Mouse (Mus musculus): Measurements from ENCODE around the gene Il7r. TPM values are rescaled to one million over a fixed set of nuclear protein-coding genes. Genes with fewer than 3 reads are reported as not detected.

Gene Il7r
- 3.9 and 5.9 TPM in 2 replicates for polyA plus RNA-seq (2012; ENCODE audit: low replicate concordance)

GRCm38 (mm10) chr15:9530076-9530475 lies at the start of gene Il7r:
Gene Il7r (minus strand): TSS chr15:9530176.

Other genes starting within 250 kb of the Il7r start
- gene Ugt3a2, start 194.6 kb downstream of the Il7r start, polyA plus RNA-seq (2012; ENCODE audit: low replicate concordance): not detected in 2 replicates
- gene Capsl, start 94.1 kb downstream of the Il7r start, polyA plus RNA-seq (2012; ENCODE audit: low replicate concordance): 0.29 TPM in 1 of 2 replicates, not detected in the other
- gene Spef2, start 218.7 kb upstream of the Il7r start, polyA plus RNA-seq (2012; ENCODE audit: low replicate concordance): 0.02 and 0.09 TPM in 2 replicates

All from hematopoietic multipotent progenitor cell, adult 10-12 weeks (in vitro differentiated cells).